Mouse (Mus musculus): ENCODE results near the gene Chrm5.

DNA sequence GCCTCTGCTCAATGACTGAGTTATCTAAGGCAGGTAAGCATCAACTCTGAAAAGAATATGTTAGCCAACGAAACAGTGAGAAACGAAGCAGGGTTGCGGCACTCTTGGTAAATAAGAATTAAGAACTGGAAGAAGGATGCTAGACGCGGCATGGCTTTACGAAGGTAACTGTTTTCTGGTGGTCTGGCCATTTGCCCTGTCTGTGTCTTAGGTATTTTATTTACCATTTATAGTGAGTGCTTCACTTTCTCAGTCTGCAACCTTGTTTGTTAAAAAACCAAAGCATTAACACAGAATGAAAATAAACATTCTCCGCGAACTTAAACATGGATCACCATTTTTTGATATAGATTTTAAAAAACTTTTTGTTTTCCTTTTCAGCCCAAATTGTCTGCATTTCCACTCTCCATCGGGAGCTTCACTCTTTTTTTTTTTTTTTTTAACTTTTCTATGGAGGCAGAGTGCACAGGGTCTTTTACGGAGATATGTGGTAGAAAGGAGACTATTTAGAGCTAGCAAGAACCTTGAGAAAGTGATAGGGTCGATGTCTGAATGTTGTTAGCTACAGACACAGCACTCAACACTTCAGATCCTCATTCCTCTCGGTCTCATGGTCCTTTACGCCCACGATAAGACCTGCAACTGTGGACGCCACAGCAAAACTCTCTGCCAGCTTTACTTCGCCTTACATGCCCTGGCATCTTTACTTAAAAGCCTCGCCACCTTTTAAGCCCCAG, 26.3 kb downstream of the Chrm5 start:
- no peak for TF ChIP-seq POLR2A (IDR thresholded peaks at IDR 0.05; ENCODE audit: insufficient read depth, low read depth, low read length)
- TF ChIP-seq EP300 (IDR thresholded peaks at IDR 0.05; ENCODE audit: insufficient read depth, low read depth, low read length) = no peak

All from heart, adult 2 months (tissue).